Mouse (Mus musculus) c-Kit-positive CD71-positive TER-119-negative erythroid progenitor cells, embryonic 14.5 days (primary cell): ENCODE data around the gene Nme2.
"Not testable (repeated sequence)": the region's sequence is repeated elsewhere in the genome, so short reads cannot be mapped to it uniquely, and the experiment has no call there.

Experiments used
- DNase-seq: peaks from one replicate; pipeline ENCODE4 v3.0.0-alpha.2; 2013; ENCODE audit warnings: low read depth

Gene Nme2

DNA sequence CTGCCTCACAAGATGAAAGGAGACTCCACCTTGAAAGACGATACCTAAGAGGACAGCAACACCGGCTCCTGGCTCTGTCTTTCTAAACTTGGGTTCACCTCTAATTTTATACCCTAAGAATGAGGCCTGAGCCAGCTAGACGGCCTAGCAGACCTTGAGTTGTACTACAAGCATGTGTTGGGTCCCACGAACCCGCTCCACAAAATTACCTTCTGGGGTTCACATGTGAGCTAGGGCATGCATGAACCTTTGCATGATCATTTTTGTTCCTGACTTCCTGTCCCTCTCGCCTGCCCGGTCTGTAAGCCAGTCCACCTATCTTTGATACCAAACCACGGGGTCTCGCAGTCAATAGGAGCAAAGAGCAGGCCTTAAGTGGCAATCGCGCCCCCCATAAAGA lies 11.3 kb upstream of the Nme2 start:
- no peak for DNase-seq

DNA sequence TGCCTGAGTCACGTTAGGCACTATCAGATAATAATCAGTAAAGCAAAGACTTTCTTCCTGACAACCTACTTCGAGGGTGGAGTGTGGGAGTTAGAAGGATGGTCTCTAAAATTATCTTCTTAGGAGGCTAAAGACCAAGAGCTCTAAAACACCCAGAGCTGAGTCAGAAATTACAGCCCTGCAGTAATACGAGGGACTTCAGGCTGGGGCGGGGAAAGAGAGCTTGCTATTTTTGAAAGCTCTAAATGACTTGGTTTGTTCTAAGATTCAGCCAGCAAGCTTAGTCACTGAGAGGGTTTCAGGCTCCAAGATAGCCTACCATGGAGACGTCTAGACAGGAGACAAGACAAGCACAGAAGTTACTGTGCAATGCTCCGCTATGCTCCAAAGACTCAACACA lies 9.3 kb upstream of the Nme2 start:
- DNase-seq, result no peak

- no peak for DNase-seq
Observed at GRCm38 (mm10) chr11:93963013-93963412, 7.0 kb upstream of the Nme2 start.

- no peak for DNase-seq
Observed at GRCm38 (mm10) chr11:93961482-93961881, 5.4 kb upstream of the Nme2 start.

DNA sequence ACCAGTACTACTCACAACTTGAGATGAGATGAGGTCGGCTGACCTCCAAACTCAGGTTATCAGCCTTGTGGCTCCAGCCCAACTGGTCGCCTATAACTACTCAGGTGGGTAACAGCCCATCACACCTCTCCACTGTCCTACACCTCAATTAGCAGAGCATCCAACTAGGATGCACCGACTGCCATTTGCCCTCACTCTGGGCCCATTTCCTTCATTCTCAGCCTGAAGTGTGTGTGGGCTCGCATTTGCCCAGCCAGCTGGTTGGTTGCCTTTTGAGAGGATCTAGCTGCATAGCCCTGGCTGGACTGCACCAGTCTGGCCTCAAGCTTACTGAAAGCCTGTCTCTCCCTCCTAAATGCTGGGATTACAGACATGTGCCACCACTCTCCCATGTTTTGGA lies 1.7 kb upstream of the Nme2 start:
- DNase-seq, result no peak

- no peak for DNase-seq
Observed at GRCm38 (mm10) chr11:93957031-93957555, 1.0 kb upstream of the Nme2 start.

- DNase-seq, result peak; percentile 77
Observed at GRCm38 (mm10) chr11:93955256-93956150, 556 bp downstream of the Nme2 start.

DNA sequence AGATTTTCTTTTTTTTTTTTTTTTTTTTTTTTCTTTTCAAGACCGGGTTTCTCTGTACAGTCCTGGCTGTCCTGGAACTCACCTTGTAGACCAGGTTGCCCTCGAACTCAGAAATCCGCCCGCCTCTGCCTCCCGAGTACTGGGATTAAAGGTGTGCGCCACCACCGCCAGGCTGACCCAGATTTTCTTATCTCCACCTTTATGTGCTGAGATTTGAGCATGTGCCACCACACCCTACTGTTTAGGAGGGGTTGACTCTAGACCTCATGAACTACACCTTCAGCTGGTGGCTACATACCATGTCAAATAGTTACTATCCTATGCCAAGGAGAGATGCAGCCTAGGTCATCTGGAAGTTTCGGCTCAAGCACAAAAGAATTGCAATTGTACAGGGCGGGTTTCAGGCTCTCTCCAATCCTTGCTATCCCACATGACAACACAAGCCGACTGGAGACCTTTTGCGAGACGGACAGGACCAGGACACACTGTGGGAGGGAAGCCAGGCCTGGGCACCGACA lies 1.3 kb downstream of the Nme2 start:
- DNase-seq, result no peak

DNA sequence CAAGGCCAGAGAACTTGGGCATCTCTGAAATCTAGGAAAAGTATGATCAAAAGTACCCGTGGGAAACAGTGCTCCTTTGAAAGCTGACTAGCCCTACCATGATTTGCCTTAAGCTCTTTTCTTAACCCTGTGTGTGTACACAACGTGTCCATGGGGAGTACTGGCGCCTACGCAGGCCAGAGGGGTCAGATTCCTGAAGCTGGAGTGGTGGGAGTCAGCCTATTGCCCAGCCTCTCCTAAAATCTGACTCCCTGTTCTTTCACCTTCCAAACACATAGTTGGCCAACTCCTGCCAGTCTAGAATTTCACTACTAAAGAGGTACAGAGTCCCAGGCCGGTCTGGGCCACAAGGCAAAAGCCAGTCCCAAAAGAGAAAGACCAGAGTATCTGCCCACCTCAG lies 3.7 kb downstream of the Nme2 start:
- DNase-seq, result no peak

DNA sequence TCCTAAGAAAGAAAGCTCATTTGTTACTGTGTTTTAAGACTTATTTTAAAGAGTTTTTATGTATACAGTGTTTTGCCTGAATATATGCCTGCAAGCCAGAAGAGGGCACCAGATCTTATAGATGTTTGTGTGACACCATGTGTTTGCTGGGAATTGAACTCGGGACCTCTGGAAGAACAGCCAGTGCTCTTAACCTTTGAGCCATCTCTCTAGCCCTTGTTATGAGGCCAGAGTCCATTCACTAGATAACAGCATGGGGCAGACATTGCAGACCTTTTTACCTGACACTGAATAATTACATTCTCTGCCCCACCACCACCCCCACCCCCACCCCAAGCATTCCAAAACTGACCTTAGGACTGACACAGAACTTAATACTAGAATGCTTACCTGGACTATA lies 6.0 kb downstream of the Nme2 start:
- DNase-seq, result no peak

- no peak for DNase-seq
Observed at GRCm38 (mm10) chr11:93948887-93949567, 7.0 kb downstream of the Nme2 start.

DNA sequence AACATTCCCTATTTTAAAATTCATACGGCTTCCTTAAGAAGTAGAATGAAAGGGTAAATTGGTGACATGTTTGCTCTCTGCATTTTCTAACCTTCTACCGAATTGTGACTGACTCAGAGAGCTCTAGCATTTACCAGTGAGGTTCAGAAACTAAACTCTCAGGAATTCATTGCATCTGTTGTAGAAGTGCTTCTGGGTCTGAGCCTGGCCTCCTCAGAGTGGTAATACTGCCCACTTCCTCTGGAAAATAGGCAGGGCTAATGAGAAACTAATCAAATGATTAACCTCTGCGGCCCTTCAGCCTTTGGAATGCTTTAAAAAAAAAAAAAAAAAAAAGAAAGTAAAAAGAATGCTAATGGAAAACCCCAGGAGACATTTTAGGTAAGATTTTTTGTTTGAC lies 11.1 kb downstream of the Nme2 start:
- DNase-seq, result no peak

DNA sequence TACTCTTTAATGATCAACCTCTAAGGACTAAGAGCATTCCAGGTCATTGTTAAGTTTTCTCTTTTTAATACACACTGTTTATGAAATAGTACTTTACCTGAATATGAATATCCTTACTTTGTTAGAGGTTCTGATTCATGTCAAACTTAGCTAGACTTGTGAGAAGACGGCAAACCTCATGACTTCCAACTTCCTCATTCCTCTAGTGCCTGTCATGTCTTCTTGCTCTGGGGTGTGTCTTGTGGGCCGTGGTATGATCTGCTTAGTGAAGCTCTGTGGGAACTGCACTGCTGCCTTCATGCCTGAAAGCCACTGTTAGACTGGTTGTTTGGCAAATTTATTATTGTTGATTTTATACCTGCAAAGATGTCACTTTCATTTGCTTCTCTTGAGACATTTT lies 15.2 kb downstream of the Nme2 start:
- no peak for DNase-seq

- no peak for DNase-seq
Observed at GRCm38 (mm10) chr11:93929106-93929505, 27.0 kb downstream of the Nme2 start.

DNA sequence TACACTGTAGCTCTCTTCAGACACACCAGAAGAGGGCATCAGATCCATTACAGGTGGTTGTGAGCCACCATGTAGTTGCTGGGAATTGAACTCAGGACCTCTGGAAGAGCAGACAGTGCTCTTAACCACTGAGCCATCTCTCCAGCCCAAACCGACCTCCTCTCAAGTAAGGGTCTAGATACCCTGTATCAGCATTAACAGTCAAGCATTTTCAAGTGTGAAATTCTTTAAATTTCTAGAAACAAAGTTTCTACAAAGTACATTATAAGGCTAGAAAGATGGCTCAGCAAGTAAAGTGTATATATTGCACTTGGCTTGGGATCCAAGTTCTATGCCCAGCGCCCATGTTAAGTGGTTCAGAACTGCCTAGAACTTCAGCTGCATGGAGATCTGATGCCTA lies 41.0 kb downstream of the Nme2 start:
- DNase-seq, result not testable (repeated sequence)

DNA sequence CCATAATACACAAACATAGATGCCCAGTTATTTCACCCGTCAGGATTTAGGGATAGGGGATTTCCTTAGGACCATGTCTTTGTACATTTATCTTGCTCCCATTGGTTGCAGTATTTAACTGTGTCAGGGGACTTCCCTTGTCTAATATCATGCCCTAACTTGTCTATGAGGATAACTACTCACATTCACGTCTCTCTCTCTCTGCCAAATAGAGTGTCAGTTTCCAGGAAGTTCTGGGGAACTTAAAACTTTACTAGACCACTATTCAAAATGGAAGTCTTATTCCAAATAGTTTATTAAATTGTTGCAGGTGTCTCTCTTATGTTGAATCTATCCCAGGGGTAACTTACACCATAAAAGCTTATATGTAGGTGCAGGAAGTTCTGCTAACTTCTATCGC lies 44.5 kb downstream of the Nme2 start:
- no peak for DNase-seq

DNA sequence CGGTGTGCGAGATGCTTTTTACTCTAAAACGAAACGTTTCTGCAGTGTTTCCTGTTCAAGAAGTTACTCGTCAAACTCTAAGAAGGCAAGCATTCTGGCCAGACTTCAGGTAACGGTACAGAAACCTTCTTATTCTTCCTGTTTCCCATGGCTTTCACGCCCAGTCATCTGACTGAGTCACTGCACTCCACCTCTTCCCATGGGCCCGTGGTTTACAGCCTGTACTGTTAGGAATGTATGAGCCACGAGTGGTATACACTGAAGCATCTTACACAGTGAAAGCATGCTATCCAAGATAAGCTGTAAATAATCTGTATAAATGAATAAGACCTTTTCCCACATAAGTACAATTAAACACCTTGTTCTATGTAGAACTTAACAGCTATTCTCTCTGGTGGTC lies 47.2 kb downstream of the Nme2 start:
- DNase-seq, result no peak

DNA sequence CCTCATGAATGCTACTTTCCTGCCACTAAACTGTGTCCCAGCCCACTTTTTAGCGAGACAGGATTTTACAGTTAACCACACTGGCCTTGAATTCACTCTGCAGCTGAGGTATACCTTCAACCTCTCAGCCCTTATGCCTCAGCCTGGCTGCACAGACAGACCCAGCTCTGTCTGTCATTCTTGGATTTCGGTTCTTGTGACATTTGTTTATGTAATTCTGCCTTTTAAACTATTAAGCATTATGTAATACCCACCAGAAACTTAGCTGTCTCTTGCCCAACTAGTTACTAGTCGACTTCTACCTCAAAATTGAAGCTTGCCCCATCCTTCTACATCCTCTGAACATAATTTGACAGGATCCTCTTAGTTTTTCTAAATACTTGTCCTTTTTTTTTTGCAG lies 48.2 kb downstream of the Nme2 start:
- no peak for DNase-seq

- no peak for DNase-seq
Observed at GRCm38 (mm10) chr11:93906834-93907233, 49.2 kb downstream of the Nme2 start.
